Mouse (Mus musculus) kidney, adult 2 months (tissue): Measurements from ENCODE around the gene Fndc8.

Experiments
- CTCF ChIP-seq: fragments of 200-500 bp; conservative IDR thresholded peaks from 2 replicates; pipeline ENCODE4 v1.5.1; 2011; ENCODE audit warnings: low read depth, mild to moderate bottlenecking, control low read depth, low read length, moderate library complexity, mixed read lengths; ENCODE audit not compliant: insufficient read depth, insufficient read length
- POLR2A ChIP-seq: fragments of 200-500 bp; IDR thresholded peaks from one replicate; pipeline ENCODE4 v1.6.1; 2011; ENCODE audit warnings: low read depth, low read length, control low read depth

GRCm38 (mm10) chr11:82920768-82921167 is 28.8 kb downstream of the Fndc8 start:
- no peak for TF ChIP-seq CTCF
- TF ChIP-seq POLR2A, result no peak
